Mouse (Mus musculus) lung, adult 18-20 months (tissue): Measurements from ENCODE around the gene Olfr707.
"Not testable (repeated sequence)": the region's sequence is repeated elsewhere in the genome, so short reads cannot be mapped to it uniquely, and the experiment has no call there.

Experiments
- DNase-seq, 2 experiments: peaks; one replicate each; pipeline ENCODE4 v3.0.0; 2022; ENCODE audit warnings: mixed read lengths in 2 of 2

Gene Olfr707

DNA sequence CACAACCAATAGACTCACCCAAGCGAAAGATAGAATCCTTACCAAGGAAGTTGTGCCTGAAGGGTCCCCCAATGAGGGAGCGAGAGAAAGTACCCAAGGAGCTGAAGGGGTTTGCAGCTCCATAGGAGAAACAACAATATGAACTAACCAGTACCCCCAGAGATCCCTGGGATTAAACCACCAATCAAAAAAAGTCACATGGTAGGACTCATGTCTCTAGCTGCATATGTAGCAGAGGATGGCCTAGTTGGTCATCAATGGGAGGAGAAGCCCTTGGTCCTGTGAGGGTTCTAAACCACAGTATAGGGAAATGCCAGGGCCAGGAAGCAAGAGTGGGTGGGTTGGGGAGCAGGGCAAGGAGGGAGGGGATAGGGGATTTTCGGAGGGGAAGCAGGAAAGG is at the start of gene Olfr707:
Gene Olfr707 (minus strand): TSS at position 101 of the 400 bp plus-strand sequence.
- DNase-seq, result not testable (repeated sequence)

DNA sequence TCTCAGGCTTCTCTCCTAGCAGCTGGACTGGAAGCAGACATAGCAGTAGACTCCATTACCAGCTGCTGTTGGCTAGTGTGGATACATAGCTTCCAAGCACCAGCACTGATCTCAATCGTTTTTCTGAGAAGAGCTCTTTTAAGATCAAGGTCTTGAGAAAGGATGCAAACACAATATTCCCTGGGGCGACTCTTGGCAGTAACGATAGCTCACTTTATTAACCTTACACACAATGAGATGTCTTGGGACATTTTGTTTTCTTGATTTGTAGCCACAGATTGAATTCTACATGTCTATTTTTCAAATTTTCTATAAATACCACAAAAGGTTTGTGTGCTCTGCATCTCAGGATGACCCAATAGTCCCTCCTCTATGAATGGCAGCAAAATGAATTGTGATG is 47.2 kb upstream of the Olfr707 start, which contains the start of gene Olfr710:
Gene Olfr710 (minus strand): TSS at position 101 of the 400 bp plus-strand sequence.
- DNase-seq, result no peak

DNA sequence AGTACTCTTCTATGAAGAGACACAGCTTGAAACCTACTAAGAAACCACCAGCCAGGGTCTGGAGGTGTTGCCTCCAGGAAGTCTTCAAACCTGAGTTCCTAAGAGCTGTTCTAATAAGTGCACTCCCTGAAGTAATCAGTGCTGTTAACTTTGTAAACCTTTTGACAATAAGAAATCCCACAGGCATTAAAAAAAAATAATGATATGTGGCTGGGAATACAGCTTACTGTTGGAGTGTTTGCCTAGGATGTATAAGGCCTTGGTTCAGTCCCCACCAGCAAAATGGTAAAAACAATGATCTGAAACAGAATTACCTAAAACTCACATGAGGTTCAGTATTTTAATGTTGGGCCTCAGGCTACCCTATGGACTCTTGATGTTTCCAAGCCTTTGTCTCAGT is 31.1 kb upstream of the Olfr707 start, which contains the start of gene Olfr709-ps1:
Gene Olfr709-ps1 (minus strand): TSS at position 101 of the 400 bp plus-strand sequence.
- no peak for DNase-seq

DNA sequence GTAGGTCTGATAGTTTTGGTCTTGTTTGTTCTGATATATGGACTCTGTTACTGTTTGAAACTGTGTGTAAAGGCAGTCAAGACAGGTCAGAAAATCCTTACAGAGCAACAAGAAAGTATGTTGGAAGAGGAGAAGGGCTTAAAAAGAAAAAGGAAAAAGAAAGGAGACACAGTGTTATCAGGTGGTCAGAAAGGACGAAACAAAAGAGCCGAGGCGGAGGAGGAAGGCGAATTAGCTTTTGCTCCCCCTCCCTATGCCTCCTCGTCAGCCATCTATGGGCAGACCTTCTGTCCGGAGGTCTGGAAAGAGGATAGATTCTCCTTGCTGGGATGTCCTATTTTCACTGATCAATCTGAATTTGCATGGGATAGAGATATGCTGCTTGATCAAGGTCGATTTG is 19.9 kb upstream of the Olfr707 start:
- DNase-seq, result not testable (repeated sequence)

DNA sequence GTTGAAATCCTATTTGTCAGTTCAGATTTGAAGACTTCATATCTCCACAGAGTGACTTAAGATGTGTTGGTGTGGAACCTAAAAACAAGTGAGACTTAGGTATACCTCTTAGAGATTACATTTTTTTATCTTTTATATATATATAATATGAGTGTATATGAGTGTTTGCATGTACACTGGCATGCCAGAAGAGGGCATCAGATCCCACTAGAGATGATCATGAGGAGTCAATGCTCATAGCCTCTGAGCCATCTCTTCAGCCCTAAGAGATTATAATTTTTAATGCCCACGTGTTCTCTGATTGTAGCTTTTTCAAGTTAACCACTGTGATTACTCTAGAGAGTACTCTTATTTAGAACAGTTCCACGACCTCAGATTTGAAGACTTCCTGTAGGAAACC is 6.6 kb upstream of the Olfr707 start, which contains the start of gene Olfr1532-ps1:
Gene Olfr1532-ps1 (plus strand): TSS at position 326 of the 400 bp plus-strand sequence.
- DNase-seq, result no peak

DNA sequence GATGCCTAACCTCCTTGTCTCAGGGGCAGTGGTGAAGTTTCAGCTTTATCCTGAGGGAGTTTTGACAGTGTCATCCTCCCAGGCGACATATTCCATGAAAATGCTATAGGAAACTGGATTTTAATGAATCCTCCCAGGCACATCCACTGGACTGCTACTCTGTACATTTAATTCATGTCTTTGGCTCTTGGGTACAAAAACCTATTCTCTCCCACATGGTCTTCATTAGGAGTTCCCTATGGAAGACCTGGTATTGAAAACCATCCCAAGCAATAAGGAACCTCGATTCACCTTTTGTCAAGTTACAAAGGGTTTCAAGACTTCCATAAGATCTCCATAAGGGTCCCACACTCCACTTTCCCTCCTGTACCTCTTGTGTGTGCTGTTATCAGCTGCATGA is 13.0 kb downstream of the Olfr707 start, which contains the start of gene Olfr706:
Gene Olfr706 (minus strand): TSS at position 101 of the 400 bp plus-strand sequence.
- no peak for DNase-seq

DNA sequence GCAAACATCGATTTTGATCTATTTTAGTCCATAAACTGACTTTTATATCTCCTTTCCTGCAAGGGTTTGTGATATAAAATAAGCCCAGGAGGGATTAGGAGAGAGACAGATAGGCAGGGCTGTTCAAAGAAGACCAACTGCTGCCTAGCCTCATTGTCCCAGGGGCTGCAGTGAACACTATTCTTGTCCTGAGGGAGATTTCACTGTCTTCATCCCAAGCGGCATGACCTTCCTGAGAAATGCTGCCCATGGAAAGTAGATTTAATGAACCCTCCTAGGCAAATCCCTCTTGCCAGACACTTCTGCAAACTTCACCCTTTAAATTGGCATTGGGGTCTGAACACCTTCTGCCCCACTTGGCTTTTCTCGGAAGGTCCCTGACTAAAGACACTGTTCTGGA is 24.2 kb downstream of the Olfr707 start, which contains the start of gene Olfr705:
Gene Olfr705 (minus strand): TSS at position 101 of the 400 bp plus-strand sequence.
- DNase-seq, result no peak

DNA sequence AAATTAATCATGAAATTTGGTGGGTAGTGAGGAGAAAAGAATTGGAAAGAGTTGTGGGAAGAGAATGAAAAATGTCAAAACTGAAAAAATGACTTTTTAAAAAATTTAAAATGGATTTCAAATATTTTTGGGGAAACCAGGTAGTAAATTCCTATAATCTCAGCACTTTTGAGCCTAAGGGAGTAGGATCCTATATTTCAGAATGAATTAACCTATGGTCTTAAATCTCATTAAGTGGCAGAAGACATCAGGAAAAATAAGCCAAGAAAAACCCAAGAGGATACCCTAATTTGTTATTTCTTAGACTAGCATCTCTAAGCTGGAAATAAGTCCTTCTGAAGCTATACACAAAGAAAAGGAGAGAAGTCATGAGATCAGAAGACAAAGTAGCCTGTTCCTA is 38.2 kb downstream of the Olfr707 start, which contains the start of gene Olfr704:
Gene Olfr704 (plus strand): TSS at position 301 of the 400 bp plus-strand sequence.
- DNase-seq, result no peak

DNA sequence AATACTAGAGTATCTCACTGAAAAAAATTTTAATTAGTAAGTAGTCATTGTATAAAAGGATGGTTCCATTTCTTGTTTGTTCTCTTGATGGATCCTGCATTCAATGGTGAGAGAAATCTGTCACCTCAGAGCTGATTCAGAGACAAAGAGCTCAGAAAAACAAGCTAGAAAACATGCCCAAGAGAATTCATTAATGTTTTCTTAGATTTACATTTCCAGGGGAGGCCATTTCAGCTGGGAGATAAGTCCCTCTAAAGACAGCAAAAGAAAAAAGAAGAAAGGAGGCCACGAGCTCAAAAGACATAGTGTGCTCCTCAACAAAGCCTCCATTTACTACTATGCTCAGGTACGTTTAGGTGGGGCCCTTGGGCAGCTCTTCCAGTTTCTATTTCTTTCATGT is 58.0 kb downstream of the Olfr707 start, which contains the start of gene Olfr703:
Gene Olfr703 (plus strand): TSS at position 301 of the 400 bp plus-strand sequence.
- no peak for DNase-seq
